In genomic region chr14:33300591-33300990, GRCm38 (mm10) we compare ENCODE assay signal across 28 mouse cellular contexts.
DNase-seq lines count a peak whose midpoint lies in the region; ATAC-seq and TF ChIP-seq lines count a peak whose summit lies in the region.
"Had no signal": no experiment of that assay in that cellular context is flagged by ENCODE, and none has a peak within 500 bp of the region (broad histone marks: within the 10 kb centered on the region; RNA-seq: fewer than 3 reads in every experiment).

No protein-coding gene starts in this region.

- no peak overlapping the region for H3K4me3 ChIP-seq in kidney, adult 2 months (ENCODE audit: insufficient read depth, low read depth, low read length)
- H3K4me3 ChIP-seq in liver, embryonic 16.5 days (ENCODE audit: low read depth, low read length), result no peak overlapping the region
- H3K4me3 ChIP-seq in liver, embryonic 11.5 days (ENCODE audit: low read depth, low read length), result no peak overlapping the region
- H3K4me3 ChIP-seq: erythroblast, embryonic 14.5 days; forebrain, embryonic 13.5 days; hindbrain, embryonic 12.5 days; lung, embryonic 15.5 days; megakaryocyte, embryonic 14.5 days; midbrain, embryonic 15.5 days had no signal

- TF ChIP-seq POLR2A in kidney, adult 2 months (IDR thresholded peaks at IDR 0.05; ENCODE audit: low read depth, low read length), result no peak

- ATAC-seq in liver, embryonic 16.5 days (ENCODE audit: low read depth), result peak; percentile 39; the same call in 1 of the 2 replicates
- no peak for ATAC-seq in liver, embryonic 11.5 days (replicated peaks; ENCODE audit: low FRiP score)
- ATAC-seq: forebrain, embryonic 13.5 days; intestine, postnatal 0 days; midbrain, embryonic 15.5 days had no signal

- no peaks in the 10 kb centered on the region for H3K9me3 ChIP-seq in liver, embryonic 16.5 days (replicated peaks; ENCODE audit: control insufficient read depth, low read length)
- H3K9me3 ChIP-seq in liver, embryonic 11.5 days (ENCODE audit: control insufficient read depth, low read length), result no peaks in the 10 kb centered on the region
- H3K9me3 ChIP-seq: forebrain, embryonic 13.5 days; hindbrain, embryonic 12.5 days; lung, embryonic 15.5 days; megakaryocyte, embryonic 14.5 days; midbrain, embryonic 15.5 days had no signal

- 62% methylated on average over 2 of the region's 2 CpGs for WGBS in kidney, adult 2 months
- WGBS in liver, embryonic 16.5 days (ENCODE audit: insufficient replicate concordance), result 52% methylated on average over 2 of the region's 2 CpGs
- 69% methylated on average over 2 of the region's 2 CpGs for WGBS in liver, embryonic 11.5 days

- H3K4me2 ChIP-seq in liver, embryonic 16.5 days (ENCODE audit: low read depth, low read length), result no peak overlapping the region
- no peak overlapping the region for H3K4me2 ChIP-seq in liver, embryonic 11.5 days
- H3K4me2 ChIP-seq: forebrain, embryonic 13.5 days; hindbrain, embryonic 12.5 days; lung, embryonic 15.5 days; midbrain, embryonic 15.5 days had no signal

- peak; percentile 35 for DNase-seq in kidney, adult 2 months
- no peak for DNase-seq in kidney, adult 8-10 months
- no peak for DNase-seq in liver, embryonic 11.5 days (ENCODE audit: low spot score)
- DNase-seq in embryo, embryonic 10.5 days (ENCODE audit: low spot score), result peak; percentile 24
- DNase-seq in retina, embryonic 14.5 days (ENCODE audit: low spot score), result peak; percentile 65
- no peak for DNase-seq in lung, postnatal 14 days
- DNase-seq: adrenal gland, adult 8-10 months; B cell, adult 2 months; cerebellum, adult 8-10 months; cerebellum, postnatal 25 days; gastrocnemius, postnatal 14 days; heart, postnatal 14 days; layer of hippocampus, postnatal 36 days; left cerebral cortex, postnatal 4 days; lung, postnatal 4 days; right cerebral cortex, postnatal 4 days; thymus, adult 18-20 months; thymus, postnatal 25 days had no signal

- H3K27me3 ChIP-seq in kidney, adult 2 months (replicated peaks; ENCODE audit: control insufficient read depth, insufficient read depth, low read length), result no peaks in the 10 kb centered on the region; the same call in 1 of the 2 replicates
- no peaks in the 10 kb centered on the region for H3K27me3 ChIP-seq in liver, embryonic 16.5 days (ENCODE audit: control insufficient read depth, insufficient read depth, low read depth, low read length)
- H3K27me3 ChIP-seq in liver, embryonic 11.5 days (replicated peaks; ENCODE audit: control insufficient read depth, insufficient read depth, low read length), result no peaks in the 10 kb centered on the region
- H3K27me3 ChIP-seq: forebrain, embryonic 13.5 days; hindbrain, embryonic 12.5 days; lung, embryonic 15.5 days; midbrain, embryonic 15.5 days had no signal

- H3K36me3 ChIP-seq in kidney, adult 2 months (ENCODE audit: control insufficient read depth, insufficient read depth, low read length), result no peaks in the 10 kb centered on the region
- no peaks in the 10 kb centered on the region for H3K36me3 ChIP-seq in liver, embryonic 16.5 days (ENCODE audit: control insufficient read depth, insufficient read depth)
- no peaks in the 10 kb centered on the region for H3K36me3 ChIP-seq in liver, embryonic 11.5 days (ENCODE audit: control insufficient read depth, insufficient read depth, low read length)
- H3K36me3 ChIP-seq: hindbrain, embryonic 12.5 days; lung, embryonic 15.5 days; midbrain, embryonic 15.5 days had no signal

- no peaks in the 10 kb centered on the region for H3K4me1 ChIP-seq in kidney, adult 2 months (ENCODE audit: control insufficient read depth, insufficient read depth, low read length)
- H3K4me1 ChIP-seq in liver, embryonic 16.5 days (ENCODE audit: control insufficient read depth, low read depth, low read length), result no peaks in the 10 kb centered on the region
- H3K4me1 ChIP-seq in liver, embryonic 11.5 days (replicated peaks; ENCODE audit: control insufficient read depth, insufficient read depth, low read length), result 0 out of 2 replicates have a peak, but pooled peaks cover 2% of the 10 kb centered on the region
- H3K4me1 ChIP-seq: lung, embryonic 15.5 days had no signal

- H3K9ac ChIP-seq in liver, embryonic 16.5 days (ENCODE audit: low read depth, low read length), result no peak overlapping the region
- no peak overlapping the region for H3K9ac ChIP-seq in liver, embryonic 11.5 days (ENCODE audit: low read depth, low read length)
- H3K9ac ChIP-seq: forebrain, embryonic 13.5 days; hindbrain, embryonic 12.5 days; liver, embryonic 14.5 days; lung, embryonic 15.5 days; midbrain, embryonic 15.5 days had no signal

- H3K27ac ChIP-seq in kidney, adult 2 months (ENCODE audit: insufficient read depth, low read depth, low read length), result no peak overlapping the region
- no peak overlapping the region for H3K27ac ChIP-seq in liver, embryonic 16.5 days (ENCODE audit: low read length)
- H3K27ac ChIP-seq in liver, embryonic 11.5 days (ENCODE audit: low read depth, low read length), result no peak overlapping the region
- H3K27ac ChIP-seq: forebrain, embryonic 13.5 days; hindbrain, embryonic 12.5 days; liver, embryonic 14.5 days; lung, embryonic 15.5 days; midbrain, embryonic 15.5 days; stomach, postnatal 0 days had no signal

- no peak for TF ChIP-seq CTCF in kidney, adult 2 months (conservative IDR thresholded peaks at IDR 0.05; ENCODE audit: insufficient read depth, insufficient read length, low read depth, low read length)

Comparison
In these comparisons a context has a peak if more than half of its experiments do, and no peak if none do; other contexts are left out.
1. DNase-seq: peak in kidney, adult 2 months (single experiment), embryo, embryonic 10.5 days (single experiment) and retina, embryonic 14.5 days (single experiment); none in kidney, adult 8-10 months (0 of 2), liver, embryonic 11.5 days (single experiment) and lung, postnatal 14 days (single experiment).